Mouse (Mus musculus): ENCODE data around the gene Mdm2.
A peak's percentile ranks its signal among the peaks of the same experiment; 100 is the strongest.
"Not testable (repeated sequence)": the region's sequence is repeated elsewhere in the genome, so short reads cannot be mapped to it uniquely, and the experiment has no call there.

The Mdm2 gene

GRCm38 (mm10) chr10:117733626-117734025, 23.1 kb upstream of the Mdm2 start:
- not testable (repeated sequence) for DNase-seq (ENCODE audit: low read depth, low spot score)

DNA sequence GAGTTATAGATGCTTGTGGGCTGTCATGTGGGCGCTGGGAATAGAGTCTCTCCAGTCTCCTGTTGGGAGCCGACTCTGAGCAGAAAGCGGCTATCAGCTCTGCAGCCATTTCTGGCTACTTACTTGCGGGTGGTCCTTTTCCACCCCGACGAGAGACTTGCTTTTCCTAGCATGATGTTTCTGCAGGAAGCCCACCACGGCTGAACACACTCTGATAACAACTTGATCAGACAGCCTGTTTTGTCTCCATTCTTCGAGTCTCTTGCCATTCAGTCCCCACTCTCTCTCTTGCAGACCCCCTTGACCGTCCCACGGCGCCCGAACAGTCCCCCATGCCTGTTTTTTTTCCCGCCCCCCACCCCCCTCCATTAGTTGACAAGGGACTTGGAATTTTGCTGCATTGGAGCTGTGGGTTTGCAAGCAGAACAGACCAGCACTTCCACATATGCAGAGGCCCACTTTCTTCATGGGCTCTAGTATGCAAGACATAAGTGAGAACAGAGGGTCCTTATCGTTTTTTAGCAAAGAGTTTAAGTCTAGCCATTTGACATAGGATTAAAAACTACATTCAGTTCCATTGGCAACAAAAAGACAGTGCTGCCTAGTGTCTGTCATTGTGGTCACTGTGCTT, 22.5 kb upstream of the Mdm2 start:
- DNase-seq (ENCODE audit: low read depth, low spot score), result no peak

DNA sequence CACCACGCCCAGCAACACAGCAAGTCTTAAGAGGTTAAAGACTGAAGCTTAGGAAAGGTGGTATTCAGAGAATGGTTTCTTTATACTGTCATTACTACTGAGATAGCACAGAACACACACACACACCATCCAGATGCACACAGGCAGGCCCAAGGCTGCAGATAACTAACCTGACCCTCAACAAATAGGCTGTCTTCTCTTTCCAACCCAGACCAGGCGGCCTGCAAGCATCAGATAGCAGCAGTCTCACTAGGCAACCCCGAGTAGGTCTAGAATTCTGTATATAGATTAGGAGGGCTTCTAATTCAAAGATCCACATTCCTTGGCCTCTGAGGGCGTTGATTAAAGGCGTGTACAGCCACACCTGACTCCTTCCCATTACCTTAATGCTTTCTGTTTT, 21.6 kb upstream of the Mdm2 start:
- DNase-seq (ENCODE audit: low read depth, low spot score), result no peak

GRCm38 (mm10) chr10:117731244-117732101, 20.9 kb upstream of the Mdm2 start:
- no peak for DNase-seq (ENCODE audit: low read depth, low spot score)

- no peak for DNase-seq (ENCODE audit: low read depth, low spot score)
These were observed 20.2 kb upstream of the Mdm2 start for GRCm38 (mm10) chr10:117730637-117731203.

DNA sequence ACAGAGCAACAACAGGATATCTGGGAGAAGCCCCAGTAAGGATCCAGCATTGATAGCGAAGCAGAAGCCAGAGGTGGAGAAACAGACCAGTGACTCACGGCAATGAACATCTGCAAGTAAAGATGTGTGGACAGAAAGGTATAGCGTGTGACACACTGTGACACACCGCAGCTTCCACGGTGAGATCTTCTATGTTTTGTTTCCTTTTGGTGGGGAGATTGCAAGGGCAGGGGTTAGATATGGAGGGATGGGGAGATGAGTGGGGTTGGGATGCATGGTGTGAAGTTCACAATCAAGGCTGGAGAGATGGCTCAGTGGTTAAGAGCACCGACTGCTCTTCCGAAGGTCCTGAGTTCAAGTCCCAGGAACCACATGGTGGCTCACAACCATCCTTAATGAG, 19.6 kb upstream of the Mdm2 start:
- DNase-seq (ENCODE audit: low read depth, low spot score), result no peak

DNA sequence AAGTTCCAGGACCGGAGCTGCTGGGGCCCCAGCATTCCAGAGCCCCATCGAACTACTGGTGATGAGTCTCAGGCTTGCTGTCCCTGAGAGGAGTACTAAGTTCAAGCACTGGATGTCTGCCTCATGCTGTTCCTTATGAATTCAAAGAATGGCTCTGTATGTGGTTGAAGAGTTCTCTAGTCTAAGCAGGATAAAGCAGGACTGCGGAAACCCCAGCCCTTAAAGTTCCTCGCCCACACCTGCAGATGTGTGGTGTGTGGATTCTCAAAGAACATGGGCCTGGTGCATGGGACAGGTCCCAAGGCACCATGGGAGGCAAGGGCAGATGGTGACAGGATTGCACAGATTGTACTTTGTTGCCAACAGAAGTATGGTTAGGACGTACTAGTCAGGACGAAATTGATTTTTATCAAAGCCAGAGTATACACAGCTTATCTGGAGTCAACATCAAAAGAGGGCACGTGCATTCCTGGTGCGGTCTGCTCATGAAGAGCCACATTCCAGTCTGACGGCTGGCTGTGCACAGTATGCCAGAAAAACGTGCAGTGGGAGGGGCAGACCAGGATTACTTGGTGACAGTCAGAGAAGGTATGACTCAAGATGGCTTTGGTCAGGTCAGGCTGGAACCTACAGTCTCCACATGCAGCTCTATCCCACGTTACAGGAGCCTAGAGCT, 18.7 kb upstream of the Mdm2 start:
- no peak for DNase-seq (ENCODE audit: low read depth, low spot score)

DNA sequence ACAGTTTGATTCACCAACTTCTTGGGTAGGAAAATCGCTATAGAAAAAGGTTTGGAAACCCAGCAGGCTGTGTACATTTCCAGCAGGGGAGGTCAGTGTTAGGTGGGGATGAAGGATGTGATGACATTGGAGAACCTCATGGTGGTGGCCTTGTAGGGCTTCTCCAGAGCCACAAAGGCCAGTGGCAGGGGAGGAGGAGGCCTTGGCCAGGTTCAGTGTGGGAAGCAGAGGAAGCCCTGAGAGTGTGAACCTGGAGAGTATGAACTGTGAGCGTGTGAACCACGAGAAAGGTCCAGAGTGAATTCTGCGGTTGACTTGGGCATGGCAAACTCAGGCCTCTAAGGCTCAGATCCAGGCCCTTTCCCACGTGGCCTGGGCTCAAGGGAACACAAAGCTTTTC, 18.0 kb upstream of the Mdm2 start:
- DNase-seq (ENCODE audit: low read depth, low spot score), result no peak

DNA sequence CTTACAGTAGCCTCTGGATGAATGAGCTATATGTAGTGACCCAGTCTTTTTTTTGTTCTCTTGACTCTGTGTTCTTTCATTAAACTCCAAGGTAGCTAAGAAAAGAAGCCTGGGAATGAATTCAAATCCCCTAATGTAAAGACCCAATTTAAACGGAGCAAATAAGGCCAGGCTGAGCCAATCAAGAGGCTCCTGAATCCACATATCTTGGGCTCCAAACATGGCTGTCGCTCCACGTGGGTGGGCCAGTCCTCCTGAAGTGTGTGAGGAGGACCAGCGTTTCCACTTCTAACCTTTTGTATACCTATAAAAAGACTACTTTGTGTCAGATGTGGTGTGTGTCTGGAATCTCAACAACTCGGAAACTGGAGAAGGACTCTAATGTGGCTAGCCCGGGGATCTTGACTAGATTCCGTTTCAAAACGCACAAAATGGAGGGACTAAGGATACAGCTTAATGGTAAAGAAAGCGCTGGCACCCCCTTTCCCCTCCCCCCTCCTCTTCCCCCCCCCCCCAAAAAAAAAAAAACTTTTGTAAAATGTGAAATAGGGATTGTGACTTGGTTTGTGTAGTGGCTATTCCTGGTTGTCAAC, 17.1 kb upstream of the Mdm2 start:
- DNase-seq (ENCODE audit: low read depth, low spot score), result no peak

DNA sequence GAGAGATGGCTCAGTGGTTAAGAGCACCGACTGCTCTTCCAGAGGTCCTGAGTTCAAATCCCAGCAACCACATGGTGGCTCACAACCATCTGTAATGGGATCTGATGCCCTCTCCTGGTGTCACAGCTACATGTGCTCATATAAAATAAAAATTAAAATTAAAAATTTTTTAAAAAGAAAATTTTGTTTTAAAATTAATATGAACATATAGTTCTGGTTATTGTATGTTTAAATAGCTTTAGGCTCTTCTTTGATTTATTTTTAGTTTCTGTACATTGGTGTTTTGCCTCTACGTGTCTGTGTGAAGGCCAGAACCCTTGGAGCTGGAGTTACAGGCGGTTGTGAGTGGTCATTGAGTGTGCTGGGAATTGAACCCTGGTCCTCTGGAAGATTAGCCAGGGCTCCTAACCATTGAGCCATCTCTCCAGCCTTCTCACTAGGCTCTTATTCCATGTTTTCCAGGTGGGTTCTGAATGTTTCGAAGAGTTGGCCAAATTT, 16.4 kb upstream of the Mdm2 start:
- no peak for DNase-seq (ENCODE audit: low read depth, low spot score)

DNA sequence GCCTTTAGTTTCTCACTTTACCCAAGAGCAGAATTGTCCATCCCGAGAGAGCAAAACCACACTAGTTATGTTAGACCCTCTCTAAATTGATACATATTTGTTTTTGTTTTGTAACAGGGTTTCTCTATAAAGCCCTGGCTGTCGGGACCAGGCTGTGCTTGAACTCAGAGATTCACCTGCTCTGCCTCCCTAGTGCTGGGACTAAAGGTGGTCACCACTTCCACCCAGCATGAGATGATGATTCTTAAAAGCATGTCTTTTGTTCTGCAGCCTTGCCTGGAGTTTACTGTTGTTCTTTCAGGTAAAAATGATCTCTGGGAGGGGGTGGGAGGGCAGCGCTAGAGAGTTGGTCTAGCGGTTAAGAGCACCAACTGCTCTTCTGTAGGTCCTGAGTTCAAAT, 15.8 kb upstream of the Mdm2 start:
- no peak for DNase-seq (ENCODE audit: low read depth, low spot score)

- no peak for DNase-seq (ENCODE audit: low read depth, low spot score)
These were observed 15.1 kb upstream of the Mdm2 start for GRCm38 (mm10) chr10:117725671-117726070.

- no peak for DNase-seq (ENCODE audit: low read depth, low spot score)
These were observed 14.3 kb upstream of the Mdm2 start for GRCm38 (mm10) chr10:117724804-117725361.

DNA sequence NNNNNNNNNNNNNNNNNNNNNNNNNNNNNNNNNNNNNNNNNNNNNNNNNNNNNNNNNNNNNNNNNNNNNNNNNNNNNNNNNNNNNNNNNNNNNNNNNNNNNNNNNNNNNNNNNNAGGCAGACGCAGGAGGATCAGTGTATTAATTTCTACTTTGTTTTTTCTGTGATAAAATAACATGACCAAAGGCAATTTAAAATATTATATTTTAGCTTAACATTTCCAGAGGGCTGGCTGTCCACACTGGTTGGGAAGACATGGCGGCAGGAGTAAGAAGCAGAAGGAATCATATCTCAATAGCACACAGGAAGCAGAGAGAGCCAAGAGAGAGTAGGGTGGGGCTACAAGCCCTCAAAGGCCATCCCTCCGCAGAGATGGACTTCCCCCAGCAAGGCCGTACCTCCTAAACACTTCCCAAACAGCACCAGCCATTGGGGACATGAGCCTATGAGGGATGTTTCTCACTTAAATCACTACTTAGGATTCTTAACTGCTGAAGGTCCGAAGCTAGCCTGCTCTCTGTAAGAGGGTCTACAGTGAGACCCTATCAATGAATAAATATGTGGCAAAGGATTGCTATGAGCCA, 13.7 kb upstream of the Mdm2 start:
- DNase-seq (ENCODE audit: low read depth, low spot score), result no peak

DNA sequence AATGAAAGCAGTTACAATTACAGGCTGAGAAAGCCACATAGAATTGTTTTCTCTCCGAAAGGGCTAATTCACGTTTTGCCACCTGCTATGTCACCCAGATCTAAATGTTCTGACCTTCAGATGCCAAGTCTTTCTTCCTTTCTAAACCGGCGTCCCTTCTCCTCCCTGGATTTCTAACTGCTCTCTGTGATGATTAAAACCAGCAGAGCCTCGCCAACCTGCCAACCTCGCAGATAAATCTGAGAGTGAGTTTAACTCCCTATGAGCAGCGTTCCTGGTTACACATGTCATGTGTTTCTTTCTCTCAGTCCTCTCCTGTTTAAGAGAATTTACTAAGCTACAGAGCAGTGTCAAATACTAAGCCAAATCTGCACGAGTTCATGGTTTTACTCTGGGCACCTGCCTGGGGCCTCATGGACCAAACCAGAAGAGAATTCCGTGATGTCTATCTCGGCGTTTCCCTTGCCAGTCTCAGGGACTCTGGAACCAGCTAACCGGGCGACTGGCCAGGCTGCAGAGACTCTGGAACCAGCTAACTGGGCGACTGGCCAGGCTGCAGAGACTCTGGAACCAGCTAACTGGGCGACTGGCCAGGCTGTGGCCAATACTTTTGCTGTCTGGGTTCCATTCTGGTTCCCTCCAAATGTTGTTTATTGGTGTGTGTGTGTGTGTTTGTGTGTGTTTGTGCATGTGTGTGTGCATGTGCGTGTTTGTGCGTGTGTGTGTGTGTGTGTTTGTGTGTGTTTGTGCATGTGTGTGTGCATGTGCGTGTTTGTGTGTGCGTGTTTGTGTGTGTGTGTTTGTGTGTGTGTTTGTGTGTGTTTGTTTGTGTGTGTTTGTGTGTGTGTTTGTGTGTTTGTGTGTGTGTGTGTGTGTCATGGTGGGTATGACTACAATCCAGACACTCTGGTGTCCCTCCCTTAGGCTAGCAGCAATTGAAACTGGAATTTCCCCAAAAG, 7.9 kb upstream of the Mdm2 start:
- DNase-seq (ENCODE audit: low read depth, low spot score), result no peak

DNA sequence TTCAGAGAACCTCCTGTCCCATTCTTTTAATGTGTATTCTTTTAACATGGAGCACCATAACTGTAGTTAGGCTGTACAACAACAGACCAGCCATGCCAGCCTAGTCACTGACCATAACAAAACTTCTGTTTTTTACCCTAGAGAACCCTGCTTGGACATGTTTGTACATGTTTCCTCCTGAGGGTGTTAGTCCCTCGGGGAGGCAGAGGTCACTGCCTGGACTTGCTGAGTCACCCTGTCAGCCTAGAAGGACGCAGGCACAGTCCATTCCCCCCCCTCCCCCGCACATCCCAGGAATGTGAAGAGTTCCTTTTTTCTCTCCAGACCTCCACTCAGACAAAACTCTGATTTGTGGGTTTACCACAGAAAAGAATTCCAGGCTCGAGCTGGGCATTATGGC, 7.0 kb upstream of the Mdm2 start:
- peak; percentile 78 for DNase-seq (ENCODE audit: low read depth, low spot score)

GRCm38 (mm10) chr10:117716686-117717085, 6.1 kb upstream of the Mdm2 start:
- DNase-seq (ENCODE audit: low read depth, low spot score), result no peak

DNA sequence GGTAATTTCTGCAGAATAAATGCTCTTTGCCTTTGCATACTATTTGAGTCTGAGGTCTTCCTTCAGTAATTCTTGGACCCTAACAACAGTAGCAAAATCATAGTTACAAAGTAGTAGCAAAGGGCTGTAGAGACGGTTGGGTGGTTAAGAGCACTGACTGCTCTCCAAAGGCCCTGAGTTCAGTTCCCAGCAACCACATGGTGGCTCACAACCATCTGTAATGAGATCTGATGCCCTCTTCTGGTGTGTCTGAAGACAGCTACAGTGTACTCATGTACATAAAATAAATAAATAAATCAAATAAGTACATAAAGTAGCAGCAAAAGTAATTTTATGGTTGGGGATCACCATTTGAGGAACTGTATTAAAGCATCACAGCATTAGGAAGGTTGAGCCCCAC, 5.1 kb upstream of the Mdm2 start:
- DNase-seq (ENCODE audit: low read depth, low spot score), result not testable (repeated sequence)

DNA sequence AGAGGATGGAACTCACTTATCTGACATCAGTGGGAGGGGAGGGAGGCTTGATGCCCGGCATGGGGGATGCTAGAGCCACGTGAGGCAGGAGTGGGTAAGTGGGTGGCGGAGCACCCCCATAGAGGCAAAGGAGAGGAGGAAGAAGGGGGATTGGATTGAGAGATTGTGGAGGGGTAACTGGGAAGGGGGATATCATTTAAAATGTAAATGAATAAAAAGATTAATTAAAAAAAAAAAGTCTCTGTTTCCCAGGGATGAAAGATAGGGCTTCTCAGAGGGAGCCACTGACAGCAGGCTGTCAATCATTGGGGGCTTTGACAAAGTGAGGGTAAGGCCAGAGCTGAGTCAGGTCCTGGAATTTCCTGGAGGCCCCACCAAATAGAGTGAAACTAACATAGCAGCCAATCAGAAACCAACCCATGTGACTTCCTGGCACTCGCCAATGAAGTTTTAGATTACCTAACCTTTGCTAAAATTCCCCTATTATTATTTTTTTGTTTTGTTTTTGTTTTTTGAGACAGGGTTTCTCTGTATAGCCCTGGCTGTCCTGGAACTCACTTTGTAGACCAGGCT, 4.5 kb upstream of the Mdm2 start:
- no peak for DNase-seq (ENCODE audit: low read depth, low spot score)
